Mouse (Mus musculus) lung, postnatal 0 days (tissue): ENCODE data around the gene Blm. TPM values are rescaled to one million over a fixed set of nuclear protein-coding genes. Genes with fewer than 3 reads are reported as not detected.

Experiments
- ATAC-seq: fragments of 200-750 bp; cut with Nextera tagmentation; 2 replicates; pipeline ENCODE4 v1.8.0; 2017; ENCODE audit warnings: moderate library complexity
- DNase-seq: peaks from one replicate; pipeline ENCODE4 v3.0.0-alpha.2; 2016; ENCODE audit warnings: low spot score
- H3K27ac ChIP-seq: fragments of 300-500 bp; sonication (generic); 2 replicates; pipeline ENCODE4 v1.5.1; 2014; ENCODE audit warnings: antibody characterized with exemption, mild to moderate bottlenecking, low read length, mixed read lengths
- H3K27me3 ChIP-seq: fragments of 300-500 bp; sonication (generic); replicated peaks from 2 replicates; pipeline ENCODE4 v1.6.1; 2014; ENCODE audit warnings: low read length, mixed read lengths; ENCODE audit not compliant: insufficient read depth
- H3K36me3 ChIP-seq: fragments of 300-500 bp; sonication (generic); 2 replicates; pipeline ENCODE4 v1.6.1; 2014; ENCODE audit warnings: low read length, mixed read lengths; ENCODE audit not compliant: insufficient read depth
- H3K4me1 ChIP-seq: fragments of 300-500 bp; sonication (generic); 2 replicates; pipeline ENCODE4 v1.6.1; 2014; ENCODE audit warnings: antibody characterized with exemption, low read depth, low read length, mixed read lengths; ENCODE audit not compliant: insufficient read depth
- H3K4me2 ChIP-seq: fragments of 300-500 bp; sonication (generic); replicated peaks from 2 replicates; pipeline ENCODE4 v1.6.1; 2014; ENCODE audit warnings: low read depth, mild to moderate bottlenecking, low read length, moderate library complexity, mixed read lengths
- H3K4me3 ChIP-seq: fragments of 300-500 bp; sonication (generic); 2 replicates; pipeline ENCODE4 v1.5.1; 2014; ENCODE audit warnings: low read depth, low read length
- H3K9ac ChIP-seq: fragments of 300-500 bp; sonication (generic); replicated peaks from 2 replicates; pipeline ENCODE4 v1.6.1; 2014; ENCODE audit warnings: low read depth, mild to moderate bottlenecking
- H3K9me3 ChIP-seq: fragments of 300-500 bp; sonication (generic); 2 replicates; pipeline ENCODE4 v1.6.1; 2016; ENCODE audit warnings: low read length, mixed read lengths
- CTCF ChIP-seq: IDR thresholded peaks from 2 replicates; pipeline ENCODE4 v1.5.1; 2016; ENCODE audit warnings: antibody characterized with exemption, mild to moderate bottlenecking
- EP300 ChIP-seq: IDR thresholded peaks from 2 replicates; pipeline ENCODE4 v1.6.1; 2016; ENCODE audit warnings: antibody characterized with exemption, mild to moderate bottlenecking, control low read depth
- WGBS: fragments of 180-500 bp; shearing (Covaris S2); extraction: QIAGEN DNeasy Blood & Tissue Kit; methylation state at CpG from one replicate; pipeline ENCODE4 v1.1.7; 2014; 5-methylcytosine and 5-hydroxymethylcytosine counted together
- polyA plus RNA-seq: library from polyadenylated mRNA; unstranded; fragments of >200 nt; fragmentation: Nextera tagmentation; extraction: Ambion mirVana; gene quantifications from 2 replicates; pipeline ENCODE4 v1.2.1, GENCODE M21; 2015

Blm gene
- polyA plus RNA-seq, 1 experiment from 2014 or later, result 2.4 TPM

DNA sequence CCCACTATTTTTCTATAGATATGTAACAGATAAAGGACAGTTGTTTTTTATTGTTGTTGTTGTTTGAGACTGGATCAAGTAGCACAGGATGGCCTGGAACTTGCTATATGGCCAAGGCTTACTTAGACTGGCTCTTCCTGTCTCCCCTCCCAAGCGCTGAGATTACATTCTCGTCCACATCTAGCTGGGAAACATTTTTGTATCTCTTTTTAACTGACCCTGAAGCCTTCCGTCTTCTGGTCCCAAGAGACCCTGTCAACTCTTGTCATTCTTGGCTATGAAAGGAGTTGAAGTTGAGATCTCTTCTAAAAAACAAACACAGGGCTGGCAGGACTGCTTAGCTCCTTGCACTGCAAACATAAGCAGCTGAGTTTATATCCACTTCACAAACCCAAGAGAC is 28.9 kb downstream of the Blm start:
- no peak overlapping the region for H3K9ac ChIP-seq
- H3K27me3 ChIP-seq, result no peaks in the 10 kb centered on the region
- DNase-seq, result no peak
- no peaks in the 10 kb centered on the region for H3K9me3 ChIP-seq
- 41% methylated on average over 3 of the region's 3 CpGs for WGBS
- H3K36me3 ChIP-seq, result no peaks in the 10 kb centered on the region
- no peak for TF ChIP-seq CTCF
- no peak for TF ChIP-seq EP300
- H3K27ac ChIP-seq, result no peak overlapping the region
- no peaks in the 10 kb centered on the region for H3K4me1 ChIP-seq
- no peak overlapping the region for H3K4me3 ChIP-seq
- no peak for ATAC-seq
- no peak overlapping the region for H3K4me2 ChIP-seq

DNA sequence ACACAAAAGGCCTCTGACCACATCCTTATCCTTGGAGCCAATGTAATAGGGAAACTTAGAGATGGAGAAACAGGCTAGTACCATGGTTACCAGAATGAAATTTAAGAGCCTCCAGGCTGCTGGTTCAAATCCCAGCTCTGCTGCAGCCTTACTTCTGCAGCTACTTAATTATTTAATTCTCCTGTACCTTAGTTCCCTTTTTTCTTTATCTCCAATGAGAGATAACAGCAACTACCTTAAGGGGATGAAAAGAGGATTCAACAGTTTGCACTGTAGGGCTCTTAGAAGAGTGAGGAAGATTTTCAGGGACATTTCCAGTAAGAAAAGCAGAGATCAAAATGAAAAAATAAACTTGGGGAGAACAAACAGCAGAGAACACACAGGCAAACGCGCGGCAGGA is 30.0 kb downstream of the Blm start:
- WGBS, result 70% methylated on average over 3 of the region's 3 CpGs
- H3K27ac ChIP-seq, result no peak overlapping the region

DNA sequence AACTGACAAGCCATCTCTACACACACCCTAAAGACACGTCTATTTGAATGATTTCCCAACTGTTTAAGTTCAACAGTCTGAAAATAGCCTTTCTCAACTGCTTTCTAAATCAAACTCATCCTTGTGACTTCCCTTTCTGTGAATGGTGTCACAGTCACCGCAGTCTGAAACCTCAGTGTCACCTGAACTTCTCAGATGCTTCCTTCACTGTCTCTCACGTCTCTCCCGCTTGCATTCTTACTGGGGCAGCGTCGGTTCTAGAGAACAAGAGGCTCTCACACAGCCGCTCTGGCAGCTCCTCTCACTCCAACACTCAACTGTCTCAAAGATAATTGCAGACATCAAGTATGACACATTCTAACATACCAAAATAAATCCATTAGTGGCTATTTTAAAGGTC is 33.9 kb downstream of the Blm start:
- WGBS, result 50% methylated on average over 7 of the region's 7 CpGs
- Histone ChIP-seq H3K36me3 (no peaks in the 10 kb centered on the region), H3K4me2 (no peak overlapping the region), H3K4me1 (peaks cover 6% of the 10 kb centered on the region; the same call in 1 of the 2 replicates), H3K27me3 (no peaks in the 10 kb centered on the region), H3K9ac (no peak overlapping the region), H3K27ac (no peak overlapping the region), H3K9me3 (no peaks in the 10 kb centered on the region), H3K4me3 (no peak overlapping the region)
- TF ChIP-seq EP300 (no peak), CTCF (no peak)
- DNase-seq, result peak; percentile 53
- ATAC-seq, result no peak

More for the DNA sequence above, 30.0 kb downstream of the Blm start:
- H3K36me3 ChIP-seq, result no peaks in the 10 kb centered on the region
- H3K4me1 ChIP-seq, result peaks cover 4% of the 10 kb centered on the region; the same call in 1 of the 2 replicates
- H3K4me3 ChIP-seq, result no peak overlapping the region
- H3K9ac ChIP-seq, result no peak overlapping the region
- no peak overlapping the region for H3K4me2 ChIP-seq
- H3K27me3 ChIP-seq, result no peaks in the 10 kb centered on the region
- H3K9me3 ChIP-seq, result no peaks in the 10 kb centered on the region
- DNase-seq, result no peak
- no peak for ATAC-seq
- TF ChIP-seq CTCF (no peak), EP300 (no peak)

DNA sequence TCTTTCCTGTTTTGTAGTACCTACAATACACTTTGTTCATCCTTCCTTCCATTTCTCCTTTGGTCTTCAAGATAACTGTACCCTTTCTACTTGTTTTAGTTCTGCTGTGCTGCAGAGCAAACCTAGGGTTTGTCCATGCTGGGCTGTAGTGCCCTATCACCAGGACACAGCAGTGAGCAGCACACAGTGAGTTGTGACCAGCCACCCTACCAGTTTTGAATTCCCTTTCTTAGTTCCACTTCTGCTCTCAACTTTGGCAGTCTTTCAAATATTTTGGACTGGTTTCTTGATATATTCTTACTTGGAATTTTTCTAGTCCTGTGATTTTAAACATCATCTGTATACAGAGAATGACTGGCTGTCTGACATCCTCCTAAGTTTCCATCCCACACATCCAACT is 34.8 kb downstream of the Blm start:
- Histone ChIP-seq H3K36me3 (no peaks in the 10 kb centered on the region), H3K4me1 (peaks cover 6% of the 10 kb centered on the region; the same call in 1 of the 2 replicates), H3K27me3 (no peaks in the 10 kb centered on the region), H3K9me3 (no peaks in the 10 kb centered on the region), H3K4me2 (no peak overlapping the region), H3K27ac (no peak overlapping the region), H3K4me3 (no peak overlapping the region), H3K9ac (no peak overlapping the region)
- ATAC-seq, result no peak
- DNase-seq, result peak; percentile 22
- TF ChIP-seq EP300 (no peak), CTCF (no peak)

DNA sequence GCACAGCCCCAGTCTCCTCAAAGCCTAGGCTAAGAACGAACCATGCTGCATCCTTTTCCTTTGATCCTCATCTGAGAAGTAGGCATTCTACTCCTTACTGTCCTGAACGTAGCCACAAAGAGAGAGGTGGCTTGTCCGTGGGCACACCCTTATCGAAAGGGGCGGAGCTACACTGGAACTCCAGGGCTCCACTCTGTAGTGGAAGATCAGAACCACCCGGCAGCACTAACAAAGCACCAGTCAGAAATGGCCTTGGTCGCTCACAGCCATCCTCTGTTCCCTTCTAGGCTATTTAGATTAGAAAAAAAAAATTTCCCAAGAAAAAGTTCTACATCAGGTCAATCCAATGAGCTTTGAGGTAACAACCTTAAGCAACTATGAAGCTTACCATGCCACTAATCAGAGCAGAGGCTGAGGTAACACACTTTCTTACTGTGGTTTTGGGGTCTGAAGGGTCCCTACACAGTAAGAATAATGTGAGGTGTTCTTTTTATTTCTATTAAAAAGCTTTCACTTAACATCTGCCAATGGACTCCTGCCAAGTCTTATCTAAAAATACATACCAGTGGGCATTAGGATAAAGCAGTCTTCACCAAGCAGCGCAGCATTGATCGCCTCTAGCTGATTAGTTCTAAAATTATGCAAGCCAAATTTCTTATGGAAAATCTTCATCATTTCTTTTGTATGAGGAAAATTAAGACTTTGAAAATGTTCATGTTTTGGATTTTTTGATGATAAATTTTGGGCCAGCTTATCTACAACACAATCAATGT is 35.5 kb downstream of the Blm start:
- H3K9me3 ChIP-seq, result no peaks in the 10 kb centered on the region
- peaks cover 6% of the 10 kb centered on the region; the same call in 1 of the 2 replicates for H3K4me1 ChIP-seq
- H3K4me2 ChIP-seq, result no peak overlapping the region
- no peaks in the 10 kb centered on the region for H3K27me3 ChIP-seq
- no peak for TF ChIP-seq EP300
- no peak for TF ChIP-seq CTCF
- H3K9ac ChIP-seq, result no peak overlapping the region
- H3K4me3 ChIP-seq, result no peak overlapping the region
- no peaks in the 10 kb centered on the region for H3K36me3 ChIP-seq
- ATAC-seq, result no peak
- 53% methylated on average over 9 of the region's 9 CpGs for WGBS
- no peak overlapping the region for H3K27ac ChIP-seq
- no peak for DNase-seq

DNA sequence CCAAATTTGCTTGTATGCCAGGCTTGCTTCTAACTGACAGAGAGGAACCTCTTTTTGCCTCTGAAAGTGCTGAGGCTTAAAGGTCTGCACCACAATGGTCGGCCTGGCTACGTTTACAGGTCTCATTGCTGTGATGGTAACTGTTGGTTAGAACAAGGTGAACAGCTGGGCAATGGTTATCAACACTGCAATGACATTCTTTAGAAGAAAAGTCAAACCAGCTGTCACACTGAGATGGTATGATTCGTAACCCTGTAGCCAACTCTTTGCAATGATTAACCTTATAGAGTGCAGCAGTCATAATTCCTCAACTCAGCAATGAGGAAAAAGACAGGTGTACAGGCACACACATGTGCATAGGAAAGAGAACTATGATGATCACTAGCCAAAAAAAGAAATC is 38.3 kb downstream of the Blm start:
- Histone ChIP-seq H3K4me2 (no peak overlapping the region), H3K4me1 (peaks cover 6% of the 10 kb centered on the region; the same call in 1 of the 2 replicates), H3K9me3 (no peaks in the 10 kb centered on the region), H3K9ac (no peak overlapping the region), H3K4me3 (no peak overlapping the region), H3K27ac (no peak overlapping the region), H3K36me3 (no peaks in the 10 kb centered on the region), H3K27me3 (no peaks in the 10 kb centered on the region)
- ATAC-seq (no peak), DNase-seq (no peak)
- TF ChIP-seq EP300, result no peak
- TF ChIP-seq CTCF, result no peak
- 86% methylated on average over 3 of the region's 3 CpGs for WGBS
